Mouse (Mus musculus) fibroblast of lung, adult 2 months (primary cell): ENCODE measurements around the gene Rbm38.

Source experiments
- DNase-seq: peaks from one replicate; pipeline ENCODE4 v3.0.0-alpha.2; 2011; ENCODE audit warnings: low read depth

The Rbm38 gene

DNA sequence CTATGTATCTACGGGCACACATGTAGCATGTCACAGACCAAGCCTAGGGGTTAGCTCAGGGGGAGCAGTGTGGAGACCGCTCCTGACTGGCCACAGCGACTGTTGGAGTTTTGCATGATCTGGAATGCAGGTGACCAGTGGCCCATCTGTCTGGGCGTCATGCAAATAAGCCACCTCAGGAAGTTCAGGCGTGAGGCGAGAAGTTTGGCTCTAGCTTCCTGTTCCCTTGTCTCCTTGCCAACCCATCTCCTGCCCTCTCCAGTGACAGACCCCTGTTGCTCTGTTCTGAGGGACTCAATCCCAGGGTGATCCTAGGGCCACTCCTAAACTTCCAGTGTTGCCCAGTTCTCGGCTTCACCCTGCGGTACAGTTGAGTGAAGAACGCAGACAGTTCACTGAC, 40.2 kb downstream of the Rbm38 start:
- DNase-seq = no peak

GRCm38 (mm10) chr2:173061443-173062351, 41.4 kb downstream of the Rbm38 start:
- DNase-seq = no peak

DNA sequence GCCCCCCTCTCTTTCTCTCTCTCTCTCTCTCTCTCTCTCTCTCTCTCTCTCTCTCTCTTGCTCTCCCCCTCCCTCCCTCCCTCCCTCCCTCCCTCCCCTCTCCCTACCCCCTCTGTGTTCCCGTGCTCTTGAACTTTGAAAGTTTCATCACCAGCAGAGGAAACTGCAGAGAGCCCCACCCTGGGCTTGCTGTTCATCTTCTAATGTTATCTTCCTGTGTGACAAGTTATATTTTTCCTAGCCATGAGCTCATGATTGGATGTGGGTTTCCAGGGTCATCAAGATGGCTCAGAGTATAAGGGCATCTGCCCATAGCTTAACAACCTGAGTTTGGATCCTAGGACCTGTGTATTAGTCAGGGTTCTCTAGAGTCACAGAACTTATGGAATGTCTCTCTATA, 42.9 kb downstream of the Rbm38 start:
- DNase-seq = no peak

DNA sequence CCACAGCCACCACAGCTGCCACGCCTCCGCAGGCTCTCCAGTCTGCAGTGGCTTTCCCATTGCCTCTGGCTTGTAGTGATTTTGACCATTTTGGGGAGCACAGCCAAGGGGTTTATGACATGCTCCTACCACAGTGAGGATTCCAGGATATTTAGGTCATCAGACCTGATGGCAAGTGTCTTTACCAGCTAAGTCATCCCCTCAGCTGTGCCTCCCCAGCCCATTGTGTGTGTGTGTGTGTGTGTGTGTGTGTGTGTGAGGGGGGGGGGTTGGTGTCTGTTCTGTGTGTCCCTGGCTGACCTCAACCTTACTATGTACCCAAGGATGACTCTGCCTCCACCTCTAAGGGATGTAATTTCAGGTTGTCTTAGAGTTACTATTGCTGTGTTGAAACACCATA, 44.6 kb downstream of the Rbm38 start:
- DNase-seq = no peak

DNA sequence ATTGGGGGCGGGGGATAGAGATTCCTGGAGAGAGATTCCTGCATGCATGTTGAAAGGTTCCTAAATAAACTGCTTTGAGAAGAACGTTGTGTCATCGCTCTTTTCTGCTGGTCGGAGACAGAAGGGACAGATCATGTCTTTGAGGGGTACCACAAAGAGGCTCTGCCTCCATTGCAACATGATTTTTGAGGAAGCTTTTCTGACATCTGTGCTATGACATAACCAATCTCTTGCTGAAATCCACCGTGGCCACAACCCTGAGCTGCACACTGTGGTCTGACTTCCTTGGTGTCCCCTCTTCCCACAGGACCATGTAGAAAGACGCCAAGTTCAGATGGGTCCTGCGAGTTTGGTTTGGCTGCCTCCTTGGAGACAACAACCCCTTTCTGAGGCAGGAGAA, 52.6 kb downstream of the Rbm38 start:
- no peak for DNase-seq

DNA sequence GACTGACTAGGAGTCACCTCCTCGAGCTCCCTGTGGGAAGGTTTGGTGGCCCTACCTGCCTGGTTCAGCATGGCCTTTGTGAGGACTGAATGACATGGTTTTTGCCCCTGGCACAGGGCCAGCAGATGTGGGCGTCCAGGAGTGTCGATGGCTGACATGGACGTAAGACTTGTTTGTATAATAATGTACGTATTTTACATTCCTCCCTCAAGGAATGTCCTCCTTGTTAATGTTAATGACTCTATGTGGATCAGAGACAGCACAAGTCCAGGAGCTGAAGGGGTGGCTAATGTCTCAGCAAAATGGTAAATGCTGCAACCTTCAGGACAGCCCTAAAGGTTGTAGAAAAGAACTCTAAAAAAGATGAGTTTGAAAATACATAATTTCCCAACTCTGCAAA, 53.4 kb downstream of the Rbm38 start:
- DNase-seq = no peak

DNA sequence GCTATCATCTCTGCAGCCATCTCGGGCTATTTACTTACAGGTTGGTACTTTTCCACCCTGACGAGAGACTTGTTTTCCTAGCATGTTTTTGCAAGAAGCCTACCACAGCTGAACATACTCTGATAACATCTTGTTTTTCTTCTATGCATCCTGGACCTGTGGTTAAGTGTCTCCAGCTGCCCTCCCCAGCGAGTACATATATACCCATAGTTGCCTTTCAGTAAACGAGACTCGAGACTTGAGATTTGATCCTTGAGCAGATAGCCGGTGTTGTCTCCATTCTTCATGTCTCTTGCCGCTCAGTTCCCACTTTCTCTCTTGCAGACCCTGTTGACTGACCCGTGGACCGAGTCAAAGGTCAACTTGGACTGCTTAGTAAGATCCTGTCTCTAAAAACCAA, 56.6 kb downstream of the Rbm38 start:
- DNase-seq = no peak

DNA sequence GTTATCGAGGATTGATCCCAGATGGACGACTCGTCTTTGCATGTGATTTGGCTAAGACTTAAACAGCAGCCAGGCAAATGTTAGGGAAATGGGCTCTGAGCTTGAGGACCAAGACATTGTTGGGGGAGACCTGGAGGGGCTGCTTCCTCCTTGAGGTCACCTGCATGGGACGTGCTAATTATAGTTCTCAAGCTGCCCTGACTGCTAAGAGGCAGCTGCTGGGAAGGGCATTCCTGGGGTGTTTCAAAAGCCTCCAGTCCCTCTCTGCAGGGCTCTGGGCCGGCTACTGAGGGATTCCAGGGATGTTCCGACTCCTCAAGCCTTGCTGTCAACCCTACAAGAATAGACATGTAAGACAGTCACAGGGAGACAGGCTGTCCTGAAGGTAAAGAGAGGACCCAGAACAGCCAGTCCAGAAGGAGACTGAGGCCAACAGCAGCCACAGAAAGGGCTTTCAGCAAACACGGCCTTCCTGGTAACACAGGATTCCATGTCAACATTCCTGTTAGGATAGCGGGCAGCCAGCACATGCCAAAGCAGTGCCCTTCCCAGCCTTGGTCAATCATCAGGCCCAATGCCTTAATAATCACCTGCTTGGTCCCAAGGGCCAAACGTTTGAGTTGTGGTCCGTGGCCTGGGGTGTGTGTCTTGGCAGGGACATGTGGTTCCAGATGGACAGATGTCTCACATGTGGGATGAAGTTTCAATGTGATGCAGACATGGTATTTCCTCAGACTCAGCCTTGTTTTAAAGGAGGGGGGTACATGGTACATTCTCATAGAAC, 59.7 kb downstream of the Rbm38 start:
- DNase-seq = no peak

DNA sequence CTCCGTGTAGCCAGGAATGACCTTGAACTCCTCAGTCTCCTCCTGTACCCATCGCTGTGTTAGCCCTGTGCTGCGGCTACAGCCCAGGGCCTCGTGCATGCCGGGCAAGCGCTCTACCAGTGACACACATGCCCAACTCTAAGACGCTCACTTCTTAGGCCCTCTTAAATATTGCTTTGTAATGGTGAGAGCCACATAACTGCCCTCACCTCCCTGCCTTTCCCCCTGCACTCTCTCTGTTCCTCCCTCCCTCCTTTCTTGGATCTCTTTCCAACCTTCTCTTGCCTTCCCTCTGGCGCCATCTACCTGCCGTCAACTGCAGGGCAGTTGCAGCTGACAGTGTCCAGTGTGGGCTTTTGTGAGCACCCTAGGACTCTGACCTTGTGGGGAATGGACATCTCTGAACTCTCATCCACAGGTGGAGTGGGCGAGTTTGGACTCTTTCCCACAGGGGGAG, 60.5 kb downstream of the Rbm38 start:
- no peak for DNase-seq

DNA sequence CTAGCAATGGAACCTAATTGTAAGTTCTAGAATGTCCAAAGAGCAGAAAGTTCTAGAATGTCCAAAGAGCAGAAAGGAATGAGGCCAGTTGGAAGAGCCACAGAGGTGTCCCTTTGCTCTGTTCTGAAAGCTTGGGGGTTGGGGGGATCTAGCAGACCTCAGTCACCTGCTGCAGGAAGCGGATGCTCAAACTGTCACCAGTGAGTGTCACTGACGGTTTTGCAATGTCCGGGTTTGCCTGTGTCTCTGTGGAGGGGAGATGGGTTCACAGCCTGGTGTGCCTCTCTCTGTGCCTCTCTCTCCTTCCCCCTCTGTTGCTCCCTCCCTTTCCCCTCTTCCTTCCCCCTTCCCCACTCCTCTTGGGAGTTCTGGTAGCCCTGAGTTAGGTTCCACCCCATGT, 62.4 kb downstream of the Rbm38 start:
- no peak for DNase-seq

GRCm38 (mm10) chr2:173083106-173083505, 62.8 kb downstream of the Rbm38 start:
- no peak for DNase-seq

DNA sequence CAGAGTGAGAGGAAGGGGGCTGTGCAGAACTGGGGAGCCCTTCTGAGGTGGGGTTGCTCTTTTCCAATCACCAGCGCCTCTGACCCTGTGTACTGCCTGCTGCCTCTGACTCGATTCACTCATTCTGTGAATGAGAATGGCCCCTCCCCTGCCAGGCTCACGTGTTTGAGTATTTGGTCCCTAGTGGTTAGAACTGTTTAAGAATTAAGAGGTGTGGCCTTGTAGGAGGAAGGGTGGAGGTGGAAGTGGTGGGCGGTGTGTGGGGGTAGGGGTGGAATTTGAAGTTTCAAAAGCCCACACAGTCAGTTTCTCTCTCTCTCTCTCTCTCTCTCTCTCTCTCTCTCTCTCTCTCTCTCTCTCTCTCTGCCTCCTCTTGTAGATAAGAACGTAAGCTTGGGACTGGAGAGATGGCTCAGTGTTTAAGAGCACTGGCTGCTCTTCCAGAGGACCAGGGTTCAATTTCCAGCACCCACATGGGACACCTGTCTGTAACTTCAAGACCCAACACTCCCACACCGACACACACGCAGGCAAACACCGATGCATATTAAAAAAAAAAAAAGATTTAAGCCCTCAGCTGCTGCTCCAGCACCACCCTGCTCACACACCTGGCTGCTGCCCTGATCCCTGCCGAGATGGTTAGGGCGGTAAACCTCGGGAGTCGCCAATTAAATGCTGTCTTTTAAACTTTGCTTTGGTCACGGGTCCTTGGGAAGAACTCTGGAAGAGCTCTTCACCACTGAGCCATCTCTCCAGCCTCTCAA, 63.6 kb downstream of the Rbm38 start:
- DNase-seq = no peak
